Mouse (Mus musculus): ENCODE data around the gene Mesp1.

DNA sequence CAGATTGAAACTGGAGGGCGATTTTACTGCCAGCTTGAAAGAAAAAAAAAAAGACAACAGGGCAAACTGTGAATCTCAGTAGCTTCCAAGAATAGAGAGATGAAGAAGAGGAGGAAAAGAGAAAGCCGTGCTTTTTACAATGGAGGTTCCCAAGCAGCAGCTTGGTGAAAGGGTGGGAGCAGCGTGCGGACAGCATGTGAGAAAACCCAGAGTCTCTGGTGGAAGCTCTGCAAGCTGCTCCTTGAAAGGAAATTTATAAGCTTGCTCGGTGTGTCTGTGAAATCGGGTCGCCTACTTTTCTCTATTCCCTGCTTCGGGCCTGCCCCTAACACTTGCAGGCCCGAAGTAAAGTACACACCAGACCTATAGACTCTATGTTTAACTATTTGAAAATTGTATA lies 49.5 kb downstream of the Mesp1 start:
- TF ChIP-seq CTCF (IDR thresholded peaks at IDR 0.05; ENCODE audit: low read depth) (no peak), EP300 (IDR thresholded peaks at IDR 0.05; ENCODE audit: low read depth) (no peak)
